Mouse (Mus musculus): ENCODE results near the gene Zfp42. TPM values are rescaled to one million over a fixed set of nuclear protein-coding genes. Genes with fewer than 3 reads are reported as not detected.

The Zfp42 gene
- polyA plus RNA-seq, 1 experiment from 2014 or later, result 0.10 TPM

GRCm38 (mm10) chr8:43283231-43283630 lies 23.5 kb downstream of the Zfp42 start:
- no peaks in the 10 kb centered on the region for H3K9me3 ChIP-seq (ENCODE audit: control insufficient read depth, low read length)
- no peak for ATAC-seq (ENCODE audit: low FRiP score)
- H3K27me3 ChIP-seq (ENCODE audit: control insufficient read depth, insufficient read depth, low read length), result no peaks in the 10 kb centered on the region
- no peaks in the 10 kb centered on the region for H3K4me1 ChIP-seq (ENCODE audit: control insufficient read depth, insufficient read depth, low read length)
- DNase-seq (ENCODE audit: low spot score, missing footprints), result no peak
- H3K36me3 ChIP-seq (ENCODE audit: control insufficient read depth, insufficient read depth, low read length), result no peaks in the 10 kb centered on the region
- H3K27ac ChIP-seq (ENCODE audit: low read depth, low read length), result no peak overlapping the region
- H3K9ac ChIP-seq (ENCODE audit: low read length), result no peak overlapping the region
- WGBS, result 88% methylated on average over 7 of the region's 7 CpGs
- H3K4me3 ChIP-seq (ENCODE audit: low read depth, low read length), result no peak overlapping the region
- H3K4me2 ChIP-seq, result no peak overlapping the region

DNA sequence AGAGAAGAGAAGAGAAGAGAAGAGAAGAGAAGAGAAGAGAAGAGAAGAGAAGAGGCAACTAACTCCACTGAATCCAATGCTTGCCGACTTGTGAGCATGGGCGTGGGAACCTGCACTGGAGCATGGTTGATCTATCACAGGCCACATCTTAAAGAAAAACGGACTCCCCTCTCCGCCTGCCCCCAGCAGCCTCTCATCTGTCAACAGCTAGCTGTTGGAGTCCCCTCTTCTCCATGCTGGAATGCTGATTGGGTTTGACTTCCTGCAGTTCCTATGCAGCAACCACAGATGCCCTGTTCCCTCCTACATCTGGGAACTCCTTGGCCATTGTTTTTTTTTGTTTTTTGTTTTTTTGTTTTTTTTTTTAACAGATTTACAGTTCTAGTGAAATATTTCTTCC lies 28.4 kb downstream of the Zfp42 start:
- 73% methylated on average over 4 of the region's 4 CpGs for WGBS
- H3K4me1 ChIP-seq (ENCODE audit: control insufficient read depth, insufficient read depth, low read length), result no peaks in the 10 kb centered on the region
- no peak overlapping the region for H3K27ac ChIP-seq (ENCODE audit: low read depth, low read length)
- DNase-seq (ENCODE audit: low spot score, missing footprints) (no peak), ATAC-seq (ENCODE audit: low FRiP score) (no peak)
- H3K4me3 ChIP-seq (ENCODE audit: low read depth, low read length), result no peak overlapping the region
- no peaks in the 10 kb centered on the region for H3K9me3 ChIP-seq (ENCODE audit: control insufficient read depth, low read length)
- H3K27me3 ChIP-seq (ENCODE audit: control insufficient read depth, insufficient read depth, low read length), result no peaks in the 10 kb centered on the region
- H3K9ac ChIP-seq (ENCODE audit: low read length), result no peak overlapping the region
- no peaks in the 10 kb centered on the region for H3K36me3 ChIP-seq (ENCODE audit: control insufficient read depth, insufficient read depth, low read length)
- no peak overlapping the region for H3K4me2 ChIP-seq

GRCm38 (mm10) chr8:43260961-43261360 lies 45.8 kb downstream of the Zfp42 start:
- ATAC-seq (ENCODE audit: low FRiP score) (no peak), DNase-seq (ENCODE audit: low spot score, missing footprints) (no peak)
- no peak overlapping the region for H3K27ac ChIP-seq (ENCODE audit: low read depth, low read length)
- H3K4me1 ChIP-seq (ENCODE audit: control insufficient read depth, insufficient read depth, low read length), result no peaks in the 10 kb centered on the region
- H3K9me3 ChIP-seq (ENCODE audit: control insufficient read depth, low read length), result no peaks in the 10 kb centered on the region
- H3K4me3 ChIP-seq (ENCODE audit: low read depth, low read length), result no peak overlapping the region
- H3K27me3 ChIP-seq (ENCODE audit: control insufficient read depth, insufficient read depth, low read length), result no peaks in the 10 kb centered on the region
- no peak overlapping the region for H3K4me2 ChIP-seq
- H3K9ac ChIP-seq (ENCODE audit: low read length), result no peak overlapping the region
- H3K36me3 ChIP-seq (ENCODE audit: control insufficient read depth, insufficient read depth, low read length), result no peaks in the 10 kb centered on the region
- 93% methylated on average over 6 of the region's 6 CpGs for WGBS

- no peaks in the 10 kb centered on the region for H3K36me3 ChIP-seq (ENCODE audit: control insufficient read depth, insufficient read depth, low read length)
- DNase-seq (ENCODE audit: low spot score, missing footprints) (no peak), ATAC-seq (ENCODE audit: low FRiP score) (no peak)
- no peak overlapping the region for H3K27ac ChIP-seq (ENCODE audit: low read depth, low read length)
- no peaks in the 10 kb centered on the region for H3K4me1 ChIP-seq (ENCODE audit: control insufficient read depth, insufficient read depth, low read length)
- no peaks in the 10 kb centered on the region for H3K27me3 ChIP-seq (ENCODE audit: control insufficient read depth, insufficient read depth, low read length)
- H3K4me2 ChIP-seq, result no peak overlapping the region
- no peak overlapping the region for H3K4me3 ChIP-seq (ENCODE audit: low read depth, low read length)
- no peak overlapping the region for H3K9ac ChIP-seq (ENCODE audit: low read length)
- WGBS, result 93% methylated on average over 1 of the region's 1 CpGs
- H3K9me3 ChIP-seq (ENCODE audit: control insufficient read depth, low read length), result no peaks in the 10 kb centered on the region
Measured at GRCm38 (mm10) chr8:43257886-43258285, 48.9 kb downstream of the Zfp42 start.

DNA sequence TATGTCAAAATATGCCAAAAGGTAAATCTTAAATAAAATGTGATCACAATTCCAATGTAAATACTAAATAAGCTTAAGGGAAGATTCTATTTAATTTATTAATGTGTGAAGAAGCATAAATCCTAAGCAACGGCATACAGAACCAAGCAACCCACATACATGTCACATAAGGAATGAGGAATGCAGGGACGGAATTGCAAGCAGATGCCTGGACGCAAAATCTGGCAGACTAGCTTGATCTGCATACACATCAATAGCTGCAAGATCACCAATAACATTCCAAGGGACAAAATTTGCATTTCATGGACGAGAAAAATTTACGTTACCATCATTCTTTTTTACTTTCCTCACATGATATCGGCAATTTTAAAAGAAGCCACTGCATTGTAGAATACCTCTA lies 51.1 kb downstream of the Zfp42 start:
- Histone ChIP-seq H3K4me3 (ENCODE audit: low read depth, low read length) (no peak overlapping the region), H3K27ac (ENCODE audit: low read depth, low read length) (no peak overlapping the region), H3K27me3 (ENCODE audit: control insufficient read depth, insufficient read depth, low read length) (no peaks in the 10 kb centered on the region), H3K9ac (ENCODE audit: low read length) (no peak overlapping the region), H3K9me3 (ENCODE audit: control insufficient read depth, low read length) (no peaks in the 10 kb centered on the region), H3K4me1 (ENCODE audit: control insufficient read depth, insufficient read depth, low read length) (no peaks in the 10 kb centered on the region), H3K36me3 (ENCODE audit: control insufficient read depth, insufficient read depth, low read length) (no peaks in the 10 kb centered on the region), H3K4me2 (no peak overlapping the region)
- DNase-seq (ENCODE audit: low spot score, missing footprints) (no peak), ATAC-seq (ENCODE audit: low FRiP score) (no peak)
- 90% methylated on average over 6 of the region's 6 CpGs for WGBS

DNA sequence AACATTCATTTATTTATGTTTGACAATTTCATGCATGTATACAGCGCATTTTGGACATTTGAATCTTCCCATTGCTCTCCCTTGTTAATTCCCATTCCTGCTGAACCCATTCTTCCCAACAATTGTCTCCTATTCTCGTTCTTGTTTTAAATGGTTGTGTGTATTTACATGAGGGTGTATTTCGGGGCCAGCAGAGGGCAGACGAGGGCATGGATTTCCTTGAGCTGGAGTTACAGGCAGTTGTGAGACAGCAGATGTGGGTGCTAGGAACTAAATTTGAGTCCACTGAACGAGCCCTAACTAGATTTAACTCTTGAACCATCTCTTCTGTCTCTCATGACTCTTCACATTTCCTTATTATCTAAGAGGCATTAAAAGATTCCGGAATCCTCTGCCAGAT lies 55.1 kb downstream of the Zfp42 start:
- WGBS, result 74% methylated on average over 6 of the region's 6 CpGs
- Histone ChIP-seq H3K4me2 (no peak overlapping the region), H3K4me1 (ENCODE audit: control insufficient read depth, insufficient read depth, low read length) (no peaks in the 10 kb centered on the region), H3K9ac (ENCODE audit: low read length) (no peak overlapping the region), H3K27me3 (ENCODE audit: control insufficient read depth, insufficient read depth, low read length) (no peaks in the 10 kb centered on the region), H3K4me3 (ENCODE audit: low read depth, low read length) (no peak overlapping the region), H3K36me3 (ENCODE audit: control insufficient read depth, insufficient read depth, low read length) (no peaks in the 10 kb centered on the region), H3K27ac (ENCODE audit: low read depth, low read length) (no peak overlapping the region), H3K9me3 (ENCODE audit: control insufficient read depth, low read length) (no peaks in the 10 kb centered on the region)
- DNase-seq (ENCODE audit: low spot score, missing footprints), result no peak
- ATAC-seq (ENCODE audit: low FRiP score), result no peak

GRCm38 (mm10) chr8:43248707-43249106 lies 58.1 kb downstream of the Zfp42 start:
- H3K27me3 ChIP-seq (ENCODE audit: control insufficient read depth, insufficient read depth, low read length), result no peaks in the 10 kb centered on the region
- no peaks in the 10 kb centered on the region for H3K9me3 ChIP-seq (ENCODE audit: control insufficient read depth, low read length)
- no peak overlapping the region for H3K27ac ChIP-seq (ENCODE audit: low read depth, low read length)
- DNase-seq (ENCODE audit: low spot score, missing footprints) (peak; percentile 59), ATAC-seq (ENCODE audit: low FRiP score) (no peak)
- no peaks in the 10 kb centered on the region for H3K36me3 ChIP-seq (ENCODE audit: control insufficient read depth, insufficient read depth, low read length)
- H3K4me2 ChIP-seq, result no peak overlapping the region
- no peaks in the 10 kb centered on the region for H3K4me1 ChIP-seq (ENCODE audit: control insufficient read depth, insufficient read depth, low read length)
- 92% methylated on average over 8 of the region's 8 CpGs for WGBS
- H3K4me3 ChIP-seq (ENCODE audit: low read depth, low read length), result no peak overlapping the region
- H3K9ac ChIP-seq (ENCODE audit: low read length), result no peak overlapping the region

Other genes starting within 250 kb of the Zfp42 start
- not detected in 2 replicates for gene Triml1, start 165.5 kb downstream of the Zfp42 start, polyA plus RNA-seq (2014; fragmentation: Nextera tagmentation; extraction: Ambion mirVana)
- not detected in 2 replicates for gene Triml2, start 126.4 kb downstream of the Zfp42 start, polyA plus RNA-seq (2014; fragmentation: Nextera tagmentation; extraction: Ambion mirVana)
- gene Adam26b, start 221.1 kb upstream of the Zfp42 start, polyA plus RNA-seq (2014; fragmentation: Nextera tagmentation; extraction: Ambion mirVana), result not detected in 2 replicates

Data from midbrain, embryonic 11.5 days (tissue).